Mouse (Mus musculus) intestine, postnatal 0 days (tissue): ENCODE results near the gene Mras. TPM values are rescaled to one million over a fixed set of nuclear protein-coding genes. Genes with fewer than 3 reads are reported as not detected.

Source experiments
- ATAC-seq: fragments of 200-750 bp; cut with Nextera tagmentation; 2 replicates; pipeline ENCODE4 v1.8.0; 2017; ENCODE audit warnings: mild to moderate bottlenecking, moderate TSS enrichment, moderate library complexity
- H3K27ac ChIP-seq: fragments of 300-500 bp; sonication (generic); 2 replicates; pipeline ENCODE4 v1.5.1; 2014; ENCODE audit warnings: mild to moderate bottlenecking, low read depth, low read length, moderate library complexity
- H3K27me3 ChIP-seq: fragments of 300-500 bp; sonication (generic); replicated peaks from 2 replicates; pipeline ENCODE4 v1.6.1; 2014; ENCODE audit warnings: low read length, mixed read lengths; ENCODE audit not compliant: control insufficient read depth, insufficient read depth
- H3K36me3 ChIP-seq: fragments of 300-500 bp; sonication (generic); 2 replicates; pipeline ENCODE4 v1.6.1; 2014; ENCODE audit warnings: mild to moderate bottlenecking, moderate library complexity; ENCODE audit not compliant: control insufficient read depth, insufficient read depth
- H3K4me1 ChIP-seq: fragments of 300-500 bp; sonication (generic); replicated peaks from 2 replicates; pipeline ENCODE4 v1.6.1; 2014; ENCODE audit warnings: antibody characterized with exemption, low read length, mixed read lengths; ENCODE audit not compliant: control insufficient read depth, insufficient read depth
- H3K4me2 ChIP-seq: fragments of 300-500 bp; sonication (generic); replicated peaks from 2 replicates; pipeline ENCODE4 v1.6.1; 2014; ENCODE audit warnings: low read depth, mild to moderate bottlenecking, moderate library complexity
- H3K4me3 ChIP-seq: fragments of 300-500 bp; sonication (generic); 2 replicates; pipeline ENCODE4 v1.5.1; 2014; ENCODE audit warnings: low read depth, low read length
- H3K9ac ChIP-seq: fragments of 300-500 bp; sonication (generic); 2 replicates; pipeline ENCODE4 v1.6.1; 2014; ENCODE audit warnings: mild to moderate bottlenecking, low read depth, low read length
- H3K9me3 ChIP-seq: fragments of 300-500 bp; sonication (generic); 2 replicates; pipeline ENCODE4 v1.6.1; 2016; ENCODE audit warnings: mixed run types; ENCODE audit not compliant: control insufficient read depth
- CTCF ChIP-seq: sonication (generic); IDR thresholded peaks from 2 replicates; pipeline ENCODE4 v1.5.1; 2016; ENCODE audit warnings: low read depth, mild to moderate bottlenecking, control low read depth, antibody characterized with exemption, moderate library complexity
- WGBS: fragments of 180-500 bp; shearing (Covaris S2); extraction: QIAGEN DNeasy Blood & Tissue Kit; methylation state at CpG from one replicate; pipeline ENCODE4 v1.1.7; 2014; 5-methylcytosine and 5-hydroxymethylcytosine counted together
- polyA plus RNA-seq: library from polyadenylated mRNA; unstranded; fragments of >200 nt; fragmentation: Nextera tagmentation; extraction: Ambion mirVana; gene quantifications from 2 replicates; pipeline ENCODE4 v1.2.1, GENCODE M21; 2015

Mras gene
- polyA plus RNA-seq, 1 experiment from 2014 or later, result 7.6 TPM

- WGBS, result 41% methylated on average over 12 of the region's 12 CpGs
- Histone ChIP-seq H3K36me3 (no peaks in the 10 kb centered on the region), H3K4me1 (no peaks in the 10 kb centered on the region), H3K9me3 (no peaks in the 10 kb centered on the region), H3K4me2 (peak overlapping the region; percentile 35; the same call in 1 of the 2 replicates), H3K4me3 (no peak overlapping the region), H3K27ac (no peak overlapping the region), H3K27me3 (no peaks in the 10 kb centered on the region), H3K9ac (no peak overlapping the region)
- TF ChIP-seq CTCF, result peak; percentile 88
- ATAC-seq, result no peak
Observed at GRCm38 (mm10) chr9:99458529-99459208, 21.5 kb upstream of the Mras start.

GRCm38 (mm10) chr9:99454211-99454610 lies 17.0 kb upstream of the Mras start:
- WGBS, result 82% methylated on average over 4 of the region's 4 CpGs
- H3K9ac ChIP-seq, result no peak overlapping the region
- H3K27ac ChIP-seq, result no peak overlapping the region
- TF ChIP-seq CTCF, result no peak
- no peak overlapping the region for H3K4me3 ChIP-seq
- H3K4me1 ChIP-seq, result no peaks in the 10 kb centered on the region
- H3K9me3 ChIP-seq, result no peaks in the 10 kb centered on the region
- ATAC-seq, result no peak
- H3K4me2 ChIP-seq, result no peak overlapping the region
- no peaks in the 10 kb centered on the region for H3K36me3 ChIP-seq
- H3K27me3 ChIP-seq, result 0 out of 2 replicates have a peak, but pooled peaks cover 4% of the 10 kb centered on the region

- TF ChIP-seq CTCF, result no peak
- H3K4me3 ChIP-seq, result peak within 1 kb of the TSS; percentile 17; the same call in 1 of the 2 replicates
- WGBS, result 7% methylated on average over 14 of the region's 14 CpGs
Observed at GRCm38 (mm10) chr9:99451161-99451560, 14.0 kb upstream of the Mras start, which contains the start of gene Nme9. TSS of gene Nme9 (plus strand) at chr9:99451475.

GRCm38 (mm10) chr9:99449886-99450647 lies 12.9 kb upstream of the Mras start:
- H3K27me3 ChIP-seq, result 0 out of 2 replicates have a peak, but pooled peaks cover 5% of the 10 kb centered on the region
- no peak overlapping the region for H3K4me2 ChIP-seq
- H3K4me1 ChIP-seq, result no peaks in the 10 kb centered on the region
- no peak for ATAC-seq
- H3K27ac ChIP-seq, result no peak overlapping the region
- peak; percentile 63 for TF ChIP-seq CTCF
- no peak overlapping the region for H3K4me3 ChIP-seq
- no peaks in the 10 kb centered on the region for H3K36me3 ChIP-seq
- no peaks in the 10 kb centered on the region for H3K9me3 ChIP-seq
- H3K9ac ChIP-seq, result no peak overlapping the region
- WGBS, result 48% methylated on average over 9 of the region's 9 CpGs

More at GRCm38 (mm10) chr9:99451161-99451560, 14.0 kb upstream of the Mras start, which contains the start of gene Nme9:
- ATAC-seq, result no peak
- Histone ChIP-seq H3K27me3 (0 out of 2 replicates have a peak, but pooled peaks cover 4% of the 10 kb centered on the region), H3K9ac (no peak within 1 kb of the TSS), H3K4me1 (no peaks in the 10 kb centered on the region), H3K27ac (no peak within 1 kb of the TSS), H3K36me3 (no peaks in the 10 kb centered on the region), H3K9me3 (no peaks in the 10 kb centered on the region), H3K4me2 (peak within 1 kb of the TSS; percentile 60)

- 0 out of 2 replicates have a peak, but pooled peaks cover 8% of the 10 kb centered on the region for H3K27me3 ChIP-seq
- H3K9me3 ChIP-seq, result no peaks in the 10 kb centered on the region
- H3K4me2 ChIP-seq, result no peak overlapping the region
- no peak overlapping the region for H3K27ac ChIP-seq
- TF ChIP-seq CTCF, result no peak
- no peaks in the 10 kb centered on the region for H3K36me3 ChIP-seq
- ATAC-seq, result no peak
- no peaks in the 10 kb centered on the region for H3K4me1 ChIP-seq
- no peak overlapping the region for H3K4me3 ChIP-seq
- H3K9ac ChIP-seq, result no peak overlapping the region
- 66% methylated on average over 3 of the region's 3 CpGs for WGBS
Observed at GRCm38 (mm10) chr9:99447323-99447722, 10.1 kb upstream of the Mras start.

GRCm38 (mm10) chr9:99446259-99446658 lies 9.1 kb upstream of the Mras start:
- no peaks in the 10 kb centered on the region for H3K9me3 ChIP-seq
- H3K9ac ChIP-seq, result no peak overlapping the region
- TF ChIP-seq CTCF, result no peak
- H3K36me3 ChIP-seq, result no peaks in the 10 kb centered on the region
- H3K4me1 ChIP-seq, result no peaks in the 10 kb centered on the region
- H3K4me3 ChIP-seq, result no peak overlapping the region
- ATAC-seq, result no peak
- no peak overlapping the region for H3K4me2 ChIP-seq
- no peak overlapping the region for H3K27ac ChIP-seq
- H3K27me3 ChIP-seq, result 0 out of 2 replicates have a peak, but pooled peaks cover 8% of the 10 kb centered on the region
